Mouse (Mus musculus): ENCODE data around the gene Hmx2. TPM values are rescaled to one million over a fixed set of nuclear protein-coding genes. Genes with fewer than 3 reads are reported as not detected.

Hmx2 gene
- polyA plus RNA-seq (2021) = 0.53 TPM

DNA sequence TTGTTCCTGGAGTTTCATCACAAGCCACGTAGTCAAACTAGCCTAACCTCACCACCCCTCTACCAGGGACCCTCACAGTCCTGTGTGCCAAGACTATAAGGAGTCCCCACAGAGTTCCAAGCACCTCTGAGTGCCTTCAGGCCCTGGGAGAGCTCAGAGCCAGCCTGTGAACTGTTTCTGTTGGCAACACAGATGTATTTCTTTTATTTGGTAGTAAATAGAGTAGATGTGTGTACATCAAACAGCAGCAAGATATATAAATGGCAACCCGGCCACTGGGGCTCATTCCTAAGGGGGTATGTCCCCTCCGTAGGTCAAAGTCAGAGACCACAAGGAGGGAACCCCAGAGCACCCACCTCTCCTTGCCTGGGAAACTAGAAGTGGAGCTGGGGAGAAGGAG lies at the start of gene Hmx2:
TSS of gene Hmx2 (plus strand) at position 301 of the 400 bp plus-strand sequence.
- DNase-seq (ENCODE audit: low read depth, low spot score) = no peak
- CTCF ChIA-PET = no interaction called here

DNA sequence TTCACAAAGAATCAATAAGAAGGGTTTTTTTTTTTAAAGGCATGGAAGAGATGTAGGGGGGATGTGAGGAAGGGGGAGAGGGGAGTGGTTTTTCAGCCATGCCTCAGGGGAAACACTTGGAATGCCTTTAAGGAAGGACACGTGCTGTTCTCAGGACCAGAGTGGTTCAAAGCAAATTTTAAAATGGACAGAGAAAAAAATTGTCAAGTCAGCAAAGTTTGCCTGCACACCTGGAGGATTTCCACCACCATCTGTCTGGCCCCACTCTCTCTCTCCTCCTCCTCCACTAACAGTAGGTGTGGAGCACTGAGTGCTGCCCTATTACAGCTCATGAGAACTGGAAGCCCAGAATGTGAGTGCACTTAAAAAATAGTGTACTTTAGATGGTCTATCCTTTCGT lies 44.8 kb upstream of the Hmx2 start:
- no peak for ATAC-seq
- no peak for TF ChIP-seq CTCF (IDR thresholded peaks at IDR 0.05)
- H3K27me3 ChIP-seq = no peaks in the 10 kb centered on the region
- ChIA-PET CTCF (no interaction called here), POLR2A (no interaction called here)
- in situ Hi-C loops (cut with MboI; ENCODE audit: low pct_unique_long_range_greater_than_20kb) = no loop called here
- no peak for DNase-seq (ENCODE audit: low read depth, low spot score)

More for the DNA sequence above, at the start of gene Hmx2:
- TF ChIP-seq CTCF (IDR thresholded peaks at IDR 0.05) = no peak
- no peak for ATAC-seq
- POLR2A ChIA-PET = no interaction called here
- H3K27me3 ChIP-seq = peaks cover 66% of the 10 kb centered on the region
- in situ Hi-C loops (cut with MboI; ENCODE audit: low pct_unique_long_range_greater_than_20kb) = no loop called here

DNA sequence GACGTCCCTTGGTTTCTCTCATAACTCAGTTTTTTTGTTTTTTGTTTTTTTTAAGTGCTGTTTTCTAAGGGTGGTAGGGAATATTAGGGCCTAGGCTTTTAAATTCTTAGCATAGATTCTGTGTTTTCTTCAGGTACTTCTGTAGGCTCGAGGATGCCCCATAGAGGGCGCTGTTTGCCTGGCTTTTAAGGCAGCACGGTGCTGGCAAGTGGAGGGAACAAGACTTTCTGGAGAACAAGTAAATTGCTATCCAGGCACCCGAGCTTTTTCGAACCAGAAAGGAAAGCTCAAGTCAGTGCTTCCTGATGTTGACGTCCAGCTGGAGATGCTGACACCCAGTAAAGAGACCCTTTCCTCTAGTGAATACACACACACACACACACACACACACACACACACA lies 8.6 kb upstream of the Hmx2 start:
- ChIA-PET CTCF (interaction anchor here (1.0 to 1.4 kb wide), 2 partner anchors 21 to 343 kb away, joined by 3 to 6 read pairs; partner anchors contain the start of gene Bub3), POLR2A (no interaction called here)
- TF ChIP-seq CTCF (IDR thresholded peaks at IDR 0.05) = no peak
- H3K27me3 ChIP-seq = peaks cover 31% of the 10 kb centered on the region
- ATAC-seq (peak; percentile 48), DNase-seq (ENCODE audit: low read depth, low spot score) (peak; percentile 15)
- in situ Hi-C loops (cut with MboI; ENCODE audit: low pct_unique_long_range_greater_than_20kb) = loop anchor here (10.0 kb wide), 2 partner anchors 205 to 675 kb away; no protein-coding TSS in a partner anchor

DNA sequence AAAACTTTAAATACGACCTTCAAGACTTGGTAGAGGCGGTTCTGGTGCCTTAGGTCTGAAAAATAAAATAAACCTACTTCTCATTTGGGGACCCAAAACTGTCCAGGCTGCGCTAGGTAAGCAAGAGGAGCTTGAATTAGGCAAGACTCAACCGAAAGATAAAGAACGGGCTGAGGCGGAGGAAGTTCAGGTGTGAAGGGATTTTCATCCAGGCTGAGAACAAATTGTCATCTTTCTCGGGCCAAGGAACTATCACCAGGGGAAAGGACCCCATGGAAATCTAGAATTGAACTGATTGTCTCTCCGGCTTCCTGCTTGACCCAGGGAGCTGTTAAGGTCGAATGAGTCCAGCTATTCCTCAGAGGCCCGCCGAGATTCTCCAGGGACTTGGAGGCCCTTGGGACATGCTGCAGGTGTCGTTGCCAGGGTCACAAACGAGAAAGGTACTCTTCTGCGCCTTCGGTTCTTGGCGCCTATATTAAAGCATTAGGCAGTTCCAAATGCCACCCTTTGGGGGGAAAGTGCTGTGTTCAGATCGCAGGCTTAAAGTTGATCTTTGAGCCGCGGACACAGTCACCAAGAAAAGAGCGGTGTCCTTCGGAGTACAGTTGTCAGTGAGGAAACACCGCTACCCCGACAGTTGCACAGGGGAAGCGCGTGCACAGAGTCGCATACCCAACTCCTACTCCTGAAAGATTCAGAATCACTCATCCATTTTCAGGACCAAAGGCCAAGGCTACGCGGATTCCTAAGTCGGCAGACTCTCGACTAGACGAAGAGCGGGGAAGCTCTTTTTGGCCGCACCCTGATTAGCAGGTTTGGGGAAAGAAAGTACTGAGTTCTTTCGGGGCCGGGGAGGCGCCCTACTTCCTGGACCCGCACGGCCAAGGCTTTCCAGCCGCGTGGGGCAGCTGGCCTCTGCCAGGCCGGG lies 7.1 kb upstream of the Hmx2 start:
- no peak for DNase-seq (ENCODE audit: low read depth, low spot score)
- H3K27me3 ChIP-seq = peaks cover 39% of the 10 kb centered on the region
- ATAC-seq = no peak
- ChIA-PET POLR2A (no interaction called here), CTCF (interaction anchor here (1.4 kb wide), 1 partner anchor 19 kb away, joined by 6 read pairs; the partner anchor contains the start of gene Bub3)
- TF ChIP-seq CTCF (IDR thresholded peaks at IDR 0.05) = no peak
- in situ Hi-C loops (cut with MboI; ENCODE audit: low pct_unique_long_range_greater_than_20kb) = no loop called here

DNA sequence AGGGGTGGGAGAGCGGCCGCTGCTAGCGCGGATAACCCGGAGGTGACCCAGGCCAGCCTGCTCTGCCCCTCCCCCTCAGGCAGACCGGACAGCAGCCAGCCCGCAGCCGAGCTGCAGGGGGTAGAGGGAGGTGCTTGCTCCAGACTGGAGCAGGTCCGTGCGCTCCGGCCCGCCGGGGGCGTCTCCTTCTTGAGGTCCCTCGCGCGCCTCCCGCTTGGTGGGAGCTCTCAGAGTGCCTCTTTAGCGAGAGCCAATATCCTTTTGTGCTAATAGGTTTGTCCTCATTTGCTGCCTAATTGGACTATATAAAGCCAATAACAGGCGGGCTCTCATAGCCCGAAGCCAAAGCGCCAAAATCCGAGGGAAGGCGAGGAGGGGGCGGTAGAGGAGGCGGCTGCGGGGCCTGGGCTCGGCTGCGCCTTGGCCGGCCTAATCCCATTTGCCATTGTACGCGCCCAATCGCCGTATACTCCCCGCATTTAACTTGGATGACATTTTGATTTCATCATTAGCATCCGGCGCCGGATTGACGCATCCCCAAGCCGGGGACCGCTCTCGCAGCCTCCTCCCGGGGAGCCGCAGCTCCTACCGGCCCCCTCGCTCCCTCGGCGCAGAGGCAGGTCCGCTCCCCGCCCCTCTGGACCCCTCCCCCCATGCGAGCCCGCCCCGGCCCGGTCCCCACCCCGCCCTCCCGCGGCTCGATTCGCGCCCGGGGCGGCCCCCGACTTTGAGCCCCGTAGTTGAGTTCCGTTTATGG lies 6.3 kb upstream of the Hmx2 start, which contains the start of gene Hmx3:
TSS of gene Hmx3 (plus strand) at position 753 of the 757 bp plus-strand sequence.
- ChIA-PET CTCF (no interaction called here), POLR2A (no interaction called here)
- TF ChIP-seq CTCF (IDR thresholded peaks at IDR 0.05) = no peak
- peaks cover 42% of the 10 kb centered on the region for H3K27me3 ChIP-seq
- in situ Hi-C loops (cut with MboI; ENCODE audit: low pct_unique_long_range_greater_than_20kb) = no loop called here
- ATAC-seq = no peak
- DNase-seq (ENCODE audit: low read depth, low spot score) = no peak

DNA sequence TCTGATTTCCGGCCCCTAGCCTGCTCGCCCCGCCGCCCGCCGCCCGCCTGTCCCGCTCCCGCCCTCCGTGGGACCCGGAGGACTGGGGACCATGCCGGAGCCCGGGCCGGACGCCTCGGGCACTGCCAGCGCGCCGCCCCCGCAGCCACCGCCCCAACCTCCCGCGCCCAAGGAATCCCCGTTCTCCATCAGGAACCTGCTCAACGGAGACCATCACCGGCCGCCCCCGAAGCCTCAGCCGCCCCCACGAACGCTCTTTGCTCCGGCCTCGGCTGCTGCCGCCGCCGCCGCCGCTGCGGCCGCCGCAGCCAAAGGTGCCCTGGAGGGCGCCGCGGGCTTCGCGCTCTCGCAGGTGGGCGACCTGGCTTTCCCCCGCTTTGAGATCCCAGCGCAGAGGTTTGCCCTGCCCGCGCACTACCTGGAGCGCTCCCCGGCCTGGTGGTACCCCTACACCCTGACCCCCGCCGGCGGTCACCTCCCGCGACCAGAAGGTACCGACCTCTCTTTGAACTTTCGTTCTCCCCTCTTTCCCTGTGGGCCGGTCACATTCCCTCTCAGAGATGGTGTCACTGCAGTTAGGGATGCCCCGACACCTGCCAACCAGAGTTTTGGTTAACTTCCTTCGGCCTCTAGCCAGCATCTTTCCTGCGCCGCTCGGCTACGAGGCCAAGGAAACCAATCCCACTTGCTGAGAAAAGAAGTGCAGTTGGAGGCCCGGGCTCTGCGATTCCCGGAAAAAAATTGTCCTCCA lies 5.5 kb upstream of the Hmx2 start:
- no peak for ATAC-seq
- CTCF ChIA-PET = no interaction called here
- TF ChIP-seq CTCF (IDR thresholded peaks at IDR 0.05) = no peak
- POLR2A ChIA-PET = no interaction called here
- no peak for DNase-seq (ENCODE audit: low read depth, low spot score)
- peaks cover 50% of the 10 kb centered on the region for H3K27me3 ChIP-seq
- in situ Hi-C loops (cut with MboI; ENCODE audit: low pct_unique_long_range_greater_than_20kb) = no loop called here

DNA sequence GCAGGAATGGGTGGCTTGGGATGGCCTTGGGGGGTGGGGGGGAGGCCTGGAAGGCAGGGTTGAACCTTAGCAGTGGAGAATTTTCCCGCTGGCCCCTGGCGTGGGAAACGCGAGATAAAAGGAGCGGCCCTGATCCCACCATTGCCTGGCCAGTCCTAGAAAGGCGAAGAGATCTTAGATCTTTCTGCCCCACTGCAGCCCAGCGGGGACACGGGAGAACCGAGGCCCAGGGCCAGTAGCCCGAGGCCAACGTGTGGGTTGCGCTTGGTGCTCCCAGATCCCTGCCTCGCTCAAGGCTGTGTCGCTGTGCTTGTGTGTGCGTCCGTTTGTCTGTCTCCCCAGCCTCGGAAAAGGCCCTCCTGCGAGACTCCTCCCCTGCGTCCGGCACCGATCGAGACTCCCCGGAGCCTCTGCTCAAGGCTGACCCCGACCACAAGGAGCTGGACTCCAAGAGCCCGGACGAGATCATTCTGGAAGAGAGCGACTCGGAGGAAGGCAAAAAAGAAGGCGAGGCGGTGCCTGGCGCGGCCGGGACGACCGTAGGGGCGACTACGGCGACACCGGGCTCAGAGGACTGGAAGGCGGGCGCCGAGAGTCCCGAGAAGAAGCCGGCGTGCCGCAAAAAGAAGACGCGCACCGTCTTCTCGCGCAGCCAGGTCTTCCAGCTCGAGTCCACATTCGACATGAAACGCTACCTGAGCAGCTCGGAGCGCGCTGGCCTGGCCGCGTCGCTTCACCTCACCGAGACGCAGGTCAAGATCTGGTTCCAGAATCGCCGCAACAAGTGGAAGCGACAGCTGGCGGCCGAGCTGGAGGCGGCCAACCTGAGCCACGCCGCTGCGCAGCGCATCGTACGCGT lies 4.7 kb upstream of the Hmx2 start:
- peaks cover 51% of the 10 kb centered on the region for H3K27me3 ChIP-seq
- no peak for TF ChIP-seq CTCF (IDR thresholded peaks at IDR 0.05)
- DNase-seq (ENCODE audit: low read depth, low spot score) (no peak), ATAC-seq (no peak)
- in situ Hi-C loops (cut with MboI; ENCODE audit: low pct_unique_long_range_greater_than_20kb) = no loop called here
- POLR2A ChIA-PET = no interaction called here
- CTCF ChIA-PET = no interaction called here

DNA sequence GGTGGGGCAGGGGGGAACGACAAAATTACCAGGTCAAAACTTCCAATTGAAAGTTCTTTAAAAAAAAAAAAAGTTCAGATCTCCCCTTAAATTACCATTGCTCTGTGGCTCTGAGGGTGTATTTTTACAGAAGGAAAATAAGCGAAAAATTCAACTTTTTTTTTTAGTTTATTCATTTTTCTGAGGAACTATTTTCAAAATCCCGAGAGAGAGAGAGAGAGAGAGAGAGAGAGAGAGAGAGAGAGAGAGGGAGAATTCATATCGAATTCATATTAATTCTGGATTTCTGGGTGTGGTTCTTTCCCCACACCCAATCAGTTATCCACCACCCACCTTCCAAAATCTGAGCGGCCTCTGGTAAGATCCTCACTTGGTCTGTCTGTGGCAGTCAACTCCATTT lies 3.7 kb upstream of the Hmx2 start:
- ATAC-seq (no peak), DNase-seq (ENCODE audit: low read depth, low spot score) (no peak)
- peaks cover 58% of the 10 kb centered on the region for H3K27me3 ChIP-seq
- CTCF ChIA-PET = no interaction called here
- TF ChIP-seq CTCF (IDR thresholded peaks at IDR 0.05) = no peak
- POLR2A ChIA-PET = interaction anchor here (0.7 kb wide), 1 partner anchor 1019 kb away, joined by 3 read pairs; no protein-coding TSS in a partner anchor
- in situ Hi-C loops (cut with MboI; ENCODE audit: low pct_unique_long_range_greater_than_20kb) = no loop called here

DNA sequence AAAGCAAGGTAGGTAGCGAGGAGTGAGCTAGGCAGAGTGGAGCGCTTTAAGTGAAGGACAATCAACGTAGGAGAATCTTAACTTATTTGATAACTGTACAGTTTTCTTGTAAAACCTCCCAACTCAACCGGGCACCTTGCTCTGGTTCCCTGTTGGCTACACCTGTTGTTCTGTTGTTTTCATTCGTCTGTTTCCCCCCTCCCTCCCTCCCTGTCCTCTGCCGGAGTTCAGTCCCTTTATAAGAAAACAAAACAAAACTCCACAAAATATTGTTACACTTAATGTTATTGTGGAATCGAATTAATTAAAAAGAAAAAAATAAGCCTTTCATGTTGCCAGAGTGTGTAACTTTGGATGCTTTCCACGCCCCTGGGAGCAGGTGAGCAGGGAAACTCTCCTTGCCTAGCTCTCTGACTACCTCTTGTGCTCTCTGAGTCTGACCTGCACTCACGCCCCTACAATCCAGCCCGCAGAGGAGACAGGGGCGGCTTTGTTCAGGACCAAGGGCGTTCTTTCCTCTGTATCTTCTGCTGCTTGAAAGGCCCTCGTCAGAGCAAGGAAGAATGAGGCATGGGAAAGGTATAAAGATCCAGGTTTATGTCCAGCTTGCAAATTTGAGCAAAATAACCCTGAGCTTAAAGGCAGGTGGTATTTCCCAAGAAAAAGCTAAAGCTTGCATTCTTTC lies 2.7 kb upstream of the Hmx2 start:
- TF ChIP-seq CTCF (IDR thresholded peaks at IDR 0.05) = no peak
- ChIA-PET POLR2A (interaction anchor here (0.5 kb wide), 1 partner anchor 303 kb away, joined by 4 read pairs; no protein-coding TSS in a partner anchor), CTCF (no interaction called here)
- DNase-seq (ENCODE audit: low read depth, low spot score) (no peak), ATAC-seq (no peak)
- H3K27me3 ChIP-seq = peaks cover 68% of the 10 kb centered on the region
- in situ Hi-C loops (cut with MboI; ENCODE audit: low pct_unique_long_range_greater_than_20kb) = no loop called here

All from Patski (cell line).